Mouse (Mus musculus) hematopoietic multipotent progenitor cell, adult 10-12 weeks (in vitro differentiated cells): ENCODE results near the gene Nabp2. TPM values are rescaled to one million over a fixed set of nuclear protein-coding genes. Genes with fewer than 3 reads are reported as not detected.

Source experiments
- polyA plus RNA-seq: library from polyadenylated mRNA; stranded (reverse); fragments of >175 nt; gene quantifications from 2 replicates; pipeline ENCODE4 v1.2.3, GENCODE M21; 2012; ENCODE audit warnings: low replicate concordance

Nabp2 gene
- polyA plus RNA-seq = 115 and 117 TPM in 2 replicates

DNA sequence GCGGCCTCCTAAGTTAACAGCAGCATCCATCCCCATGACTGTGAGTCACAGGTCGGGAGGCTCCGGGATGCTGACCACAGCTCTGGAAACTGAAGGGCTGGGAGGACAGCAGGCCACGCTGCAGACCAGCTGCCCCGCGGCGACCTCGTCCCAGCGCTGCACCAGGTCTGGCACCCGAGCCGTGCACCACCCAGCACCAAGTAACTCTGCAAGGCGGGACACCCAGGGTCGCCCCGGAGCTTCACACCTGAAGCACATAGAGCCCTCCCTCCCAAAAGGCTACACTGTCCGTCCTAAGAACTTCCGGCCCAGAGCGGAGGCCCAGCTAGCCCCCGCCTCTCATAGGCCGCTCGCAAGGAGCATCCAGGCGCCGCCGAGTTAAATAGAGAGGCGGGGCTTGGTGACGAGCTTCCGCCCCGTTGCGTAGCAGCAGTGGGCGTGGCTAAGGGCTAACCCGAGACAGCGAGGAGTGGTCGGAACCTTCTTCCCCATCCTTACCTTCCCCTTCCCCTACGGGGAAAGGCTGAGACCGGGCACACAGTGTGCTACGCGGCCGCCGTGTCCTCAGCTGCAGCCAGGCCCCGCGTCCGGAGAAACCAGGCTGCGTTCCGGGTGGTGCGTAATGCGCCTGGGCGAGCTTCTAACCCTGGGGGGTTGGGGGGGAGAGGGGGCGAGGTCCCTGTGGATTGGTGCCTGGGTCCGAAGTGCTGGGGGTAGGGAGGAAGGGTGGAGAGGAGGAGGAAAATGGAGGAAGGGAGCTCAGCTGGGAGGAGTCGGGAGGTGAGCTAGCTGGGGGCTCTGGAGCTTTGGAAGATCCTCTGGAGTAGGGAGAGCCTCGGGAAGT, at the start of gene Nabp2, which contains the start of gene Rnf41:
TSS of gene Nabp2 (minus strand) at position 282 of the 844 bp plus-strand sequence.
TSS of gene Rnf41 (plus strand) at position 447 of the 844 bp plus-strand sequence.

DNA sequence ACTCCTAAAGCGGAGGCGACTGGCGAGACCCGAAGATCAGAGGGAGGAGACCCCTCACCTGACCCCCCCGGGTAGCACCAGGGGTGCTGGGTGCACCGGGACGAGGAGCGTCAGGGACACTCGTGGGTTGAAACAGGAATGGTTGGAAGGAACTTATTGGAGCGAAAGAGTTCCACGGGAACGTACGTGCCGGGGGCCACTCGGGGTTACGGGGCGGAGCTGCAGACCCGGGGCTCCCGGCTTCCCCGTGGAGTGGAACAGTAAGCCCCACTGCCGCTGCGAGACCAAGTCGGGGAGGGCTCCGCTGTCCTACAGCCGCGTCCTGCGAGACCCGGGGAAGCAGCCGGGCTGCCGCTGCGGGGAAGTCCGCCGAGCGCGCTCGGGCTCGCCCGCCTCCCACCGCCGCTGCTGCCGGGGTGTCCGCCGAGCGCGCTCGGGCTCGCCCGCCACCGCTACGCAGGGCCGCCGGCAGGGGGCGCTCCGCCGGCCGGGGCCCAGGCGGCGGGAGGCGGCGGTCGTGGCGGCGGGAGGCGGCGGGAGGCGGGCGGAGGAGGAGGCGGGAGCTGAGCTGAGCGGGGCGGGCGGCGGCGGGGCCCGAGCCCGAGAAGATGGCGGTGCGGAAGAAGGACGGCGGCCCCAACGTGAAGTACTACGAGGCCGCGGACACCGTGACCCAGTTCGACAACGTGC, 47.6 kb upstream of the Nabp2 start, which contains the start of gene Smarcc2:
TSS of gene Smarcc2 (plus strand) at position 530 of the 690 bp plus-strand sequence.

DNA sequence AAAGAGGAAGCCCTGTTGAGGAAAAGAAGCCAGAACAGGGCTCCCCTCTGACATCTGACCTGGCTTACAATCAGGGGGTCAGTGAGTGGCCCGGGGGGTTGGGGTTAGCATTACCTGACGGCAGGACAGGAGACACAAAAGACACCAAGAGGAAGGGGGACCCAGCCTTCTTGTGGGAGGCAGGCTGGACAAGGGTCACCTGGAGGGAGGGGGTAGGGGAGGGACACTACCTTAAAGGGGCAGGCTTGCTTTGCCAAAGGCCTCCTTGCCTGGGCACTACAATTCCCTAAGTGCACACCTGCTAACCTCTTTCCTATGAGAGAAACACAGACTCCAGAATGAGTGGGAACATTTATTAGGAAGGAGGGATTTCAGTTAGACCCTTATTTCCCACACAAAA, 10.2 kb downstream of the Nabp2 start, which contains the start of gene Slc39a5:
TSS of gene Slc39a5 (minus strand) at position 174 of the 400 bp plus-strand sequence.

DNA sequence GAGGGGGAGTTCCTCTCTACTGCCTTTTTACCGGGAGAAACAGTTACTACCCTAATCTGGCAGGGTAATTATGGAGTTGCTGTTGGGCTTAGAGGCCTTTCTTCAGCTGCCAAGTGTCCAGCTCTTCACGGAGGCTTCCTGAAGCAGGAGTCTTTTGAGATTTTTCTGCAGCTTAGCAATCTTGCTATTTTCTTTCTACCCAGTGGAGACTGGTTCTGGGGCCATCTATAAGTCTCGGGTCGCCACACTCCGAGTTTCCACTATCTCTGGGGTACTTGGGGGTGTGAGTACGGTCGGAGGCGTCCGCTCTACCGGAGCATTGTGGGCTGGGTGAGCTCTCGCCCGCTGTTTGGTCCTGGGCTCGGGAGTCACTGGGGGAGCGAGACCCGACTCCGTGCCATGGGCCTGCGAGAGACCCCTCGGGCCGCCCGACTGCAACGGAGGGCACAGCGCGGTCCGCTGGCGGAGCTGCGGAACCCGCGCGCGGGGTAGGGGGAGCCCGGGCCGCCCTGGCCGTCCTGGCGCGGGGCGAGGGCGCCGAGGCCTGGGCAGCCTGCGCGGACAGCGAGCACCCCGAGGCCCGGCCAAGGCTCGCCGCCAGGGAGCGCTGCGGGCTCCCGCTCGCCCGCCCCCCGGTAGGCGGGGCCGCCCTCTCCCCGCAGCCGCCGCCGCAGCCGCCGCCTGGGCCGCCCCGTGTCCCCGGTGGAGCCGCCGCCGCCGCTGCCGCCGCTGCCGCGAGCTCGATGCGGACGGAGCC, 34.7 kb downstream of the Nabp2 start, which contains the start of gene Ankrd52:
TSS of gene Ankrd52 (plus strand) at position 661 of the 757 bp plus-strand sequence.

DNA sequence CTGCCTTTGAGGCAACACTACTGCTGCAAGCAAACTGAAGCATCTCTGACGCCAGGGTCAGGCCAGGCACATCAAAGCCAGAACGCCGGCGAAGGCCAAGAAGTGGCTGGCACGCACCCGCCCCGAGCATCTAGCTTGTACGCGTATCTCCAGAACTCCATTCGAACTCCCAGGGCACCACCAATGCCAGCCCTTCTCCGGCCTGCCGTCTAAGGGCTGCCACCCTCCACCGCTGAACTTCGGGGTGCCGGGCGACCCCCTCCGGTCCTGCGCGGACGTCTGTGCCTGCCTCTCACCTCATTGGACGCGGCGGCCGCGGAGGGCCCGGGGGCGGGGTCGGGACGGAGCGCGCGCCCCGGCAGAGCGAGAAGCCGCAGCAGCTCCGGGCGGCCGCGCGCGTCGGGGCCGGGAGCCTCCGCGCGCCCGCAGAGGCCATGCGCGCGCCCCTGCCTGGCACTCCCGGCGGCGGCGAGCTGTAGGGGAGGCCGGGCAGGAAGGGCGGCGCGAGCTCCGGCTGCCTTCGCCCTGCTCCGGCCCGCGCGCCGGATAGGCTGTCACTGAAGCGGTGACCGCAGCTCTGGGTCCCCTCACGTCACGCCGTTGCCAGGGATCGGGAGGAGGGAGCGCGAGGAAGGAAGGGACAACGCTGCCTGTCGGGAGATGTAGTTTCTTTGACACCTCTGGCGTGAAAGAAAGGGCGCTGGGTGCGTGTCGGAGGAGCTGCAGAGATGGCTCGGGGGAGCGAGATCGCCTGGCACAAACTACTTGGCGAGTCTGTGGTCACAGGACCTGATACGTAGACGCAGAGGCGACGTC, 42.7 kb downstream of the Nabp2 start, which contains the start of gene Coq10a:
TSS of gene Coq10a (minus strand) at position 596 of the 816 bp plus-strand sequence.

Other genes with a start within 250 kb of the Nabp2 start
- gene Rbms2, start 231.2 kb downstream of the Nabp2 start, polyA plus RNA-seq = 12.2 and 13.2 TPM in 2 replicates
- gene Gls2, start 217.0 kb downstream of the Nabp2 start, polyA plus RNA-seq = 0.91 TPM in 1 of 2 replicates, not detected in the other
- 0.61 and 2.6 TPM in 2 replicates for gene Spryd4, start 199.7 kb downstream of the Nabp2 start, polyA plus RNA-seq
- gene Mip, start 185.7 kb downstream of the Nabp2 start, polyA plus RNA-seq = 0.17 TPM in 1 of 2 replicates, not detected in the other
- 8.5 and 11.9 TPM in 2 replicates for gene Timeless, start 179.4 kb downstream of the Nabp2 start, polyA plus RNA-seq
- 0.08 TPM in 1 of 2 replicates, not detected in the other for gene Apon, start 157.4 kb downstream of the Nabp2 start, polyA plus RNA-seq
- gene Apof, start 142.8 kb downstream of the Nabp2 start, polyA plus RNA-seq = 0.21 TPM in 1 of 2 replicates, not detected in the other
- gene Stat2, start 140.9 kb downstream of the Nabp2 start, polyA plus RNA-seq = 38.6 and 62.2 TPM in 2 replicates
- gene Il23a, start 112.7 kb downstream of the Nabp2 start, polyA plus RNA-seq = 0.23 TPM in 1 of 2 replicates, not detected in the other
- 4.9 and 7.2 TPM in 2 replicates for gene Pan2, start 108.2 kb downstream of the Nabp2 start, polyA plus RNA-seq
- 29.2 and 43.5 TPM in 2 replicates for gene Cnpy2, start 89.0 kb downstream of the Nabp2 start, polyA plus RNA-seq
- 9.9 and 31.8 TPM in 2 replicates for gene Cs, start 73.8 kb downstream of the Nabp2 start, polyA plus RNA-seq
- gene Coq10a, start 42.5 kb downstream of the Nabp2 start, polyA plus RNA-seq = 10.2 and 25.7 TPM in 2 replicates
- gene Ankrd52, start 34.4 kb downstream of the Nabp2 start, polyA plus RNA-seq = 59.6 and 62.0 TPM in 2 replicates
- not detected in 2 replicates for gene Slc39a5, start 10.3 kb downstream of the Nabp2 start, polyA plus RNA-seq
- gene Rnf41, start 165 bp upstream of the Nabp2 start, polyA plus RNA-seq = 20.2 and 20.7 TPM in 2 replicates
- 167 and 293 TPM in 2 replicates for gene Smarcc2, start 47.8 kb upstream of the Nabp2 start, polyA plus RNA-seq
- gene Myl6, start 82.7 kb upstream of the Nabp2 start, polyA plus RNA-seq = 68.9 and 549 TPM in 2 replicates
- gene Myl6b, start 87.2 kb upstream of the Nabp2 start, polyA plus RNA-seq = 2.2 TPM in 2 replicates
- gene Esyt1, start 114.4 kb upstream of the Nabp2 start, polyA plus RNA-seq = 177 and 239 TPM in 2 replicates
- 29.8 and 36.6 TPM in 2 replicates for gene Zc3h10, start 136.3 kb upstream of the Nabp2 start, polyA plus RNA-seq
- 1,750 and 7,475 TPM in 2 replicates for gene Rpl41, start 137.8 kb upstream of the Nabp2 start, polyA plus RNA-seq
- gene Pa2g4, start 154.5 kb upstream of the Nabp2 start, polyA plus RNA-seq = 93.8 and 156 TPM in 2 replicates
- gene Erbb3, start 178.2 kb upstream of the Nabp2 start, polyA plus RNA-seq = 1.8 TPM in 2 replicates
- gene Rps26, start 215.3 kb upstream of the Nabp2 start, polyA plus RNA-seq = 309 and 4,118 TPM in 2 replicates
- 3.9 and 4.3 TPM in 2 replicates for gene Ikzf4, start 234.5 kb upstream of the Nabp2 start, polyA plus RNA-seq